Mouse (Mus musculus) stomach, postnatal 0 days (tissue): ENCODE results near the gene Alyref2.

ENCODE experiments used
- CTCF ChIP-seq: IDR thresholded peaks from 2 replicates; pipeline ENCODE4 v1.5.1; 2016; ENCODE audit warnings: antibody characterized with exemption, low read depth, mild to moderate bottlenecking, moderate library complexity
- EP300 ChIP-seq: optimal IDR thresholded peaks from 2 replicates; pipeline ENCODE3; 2016; ENCODE audit warnings: antibody characterized with exemption

DNA sequence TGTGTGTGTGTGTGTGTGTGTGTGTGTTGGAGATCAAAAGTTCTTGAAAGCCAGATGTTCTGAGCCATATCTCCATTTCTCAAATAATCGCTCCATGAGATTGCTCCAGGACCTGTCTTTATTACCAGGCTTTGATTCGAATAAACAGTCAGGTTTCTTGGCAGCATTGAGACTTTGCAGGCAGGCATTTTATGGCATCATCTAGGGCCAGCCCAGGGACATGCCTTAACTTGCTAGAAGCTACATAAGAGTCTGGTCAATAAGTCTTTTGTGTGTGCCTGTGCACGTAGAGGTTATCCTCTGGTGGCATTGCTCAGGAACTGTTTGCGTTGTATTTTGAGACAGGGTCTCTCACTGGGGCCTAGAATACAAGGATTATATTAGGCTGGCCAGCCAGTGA, 29.8 kb upstream of the Alyref2 start:
- no peak for TF ChIP-seq CTCF
- TF ChIP-seq EP300: no peak
